Mouse (Mus musculus): ENCODE measurements at regions not wholly inside any gene's neighbourhood (a gene's known extent, or its start where the extent isn't known, plus 50 kb on each side); places are given as distances from the start of the nearest gene placed in this dataset.
A peak's percentile ranks its signal among the peaks of the same experiment; 100 is the strongest.

GRCm38 (mm10) chr13:44359344-44359743 lies 369.9 kb upstream of the Jarid2 start:
- no peak for DNase-seq
- H3K27me3 ChIP-seq (ENCODE audit: control insufficient read depth, insufficient read depth, low read length) = no peaks in the 10 kb centered on the region
- peaks cover 6% of the 10 kb centered on the region for H3K4me1 ChIP-seq (ENCODE audit: control insufficient read depth, insufficient read depth, low read length)
- H3K27ac ChIP-seq (ENCODE audit: insufficient read depth, low read length) = no peak overlapping the region
- 73% methylated on average over 7 of the region's 7 CpGs for WGBS
- no peak for TF ChIP-seq POLR2A (IDR thresholded peaks at IDR 0.05; ENCODE audit: borderline replicate concordance, insufficient read depth, low read length)
- TF ChIP-seq CTCF (IDR thresholded peaks at IDR 0.05; ENCODE audit: borderline replicate concordance, insufficient read depth, low read depth, low read length) = no peak
- no peak overlapping the region for H3K4me3 ChIP-seq (replicated peaks; ENCODE audit: insufficient read depth, low read depth, low read length)

DNA sequence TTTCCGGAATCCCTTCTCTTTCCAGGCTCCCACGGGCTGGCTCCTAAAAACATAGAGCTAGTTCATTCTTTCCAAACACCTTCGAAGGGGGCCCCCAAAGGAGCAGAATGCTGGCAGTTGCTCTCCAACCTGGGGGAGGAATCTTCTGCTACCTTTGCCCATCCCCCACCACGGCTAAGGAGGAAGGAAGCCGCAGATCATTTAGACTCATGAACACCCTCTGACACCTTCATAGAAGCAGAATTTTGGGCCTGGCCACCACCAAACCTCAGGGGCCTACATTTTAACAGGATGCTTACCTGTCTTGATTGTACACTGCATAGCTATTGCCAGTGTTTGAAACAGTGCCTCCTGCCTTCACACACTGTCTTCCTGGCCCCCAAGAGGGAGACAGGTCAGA lies 369.3 kb upstream of the Jarid2 start:
- no peak for TF ChIP-seq POLR2A (IDR thresholded peaks at IDR 0.05; ENCODE audit: borderline replicate concordance, insufficient read depth, low read length)
- no peak for TF ChIP-seq CTCF (IDR thresholded peaks at IDR 0.05; ENCODE audit: borderline replicate concordance, insufficient read depth, low read depth, low read length)
- no peak overlapping the region for H3K27ac ChIP-seq (ENCODE audit: insufficient read depth, low read length)
- no peaks in the 10 kb centered on the region for H3K27me3 ChIP-seq (ENCODE audit: control insufficient read depth, insufficient read depth, low read length)
- WGBS = 92% methylated on average over 5 of the region's 5 CpGs
- DNase-seq = no peak
- H3K4me3 ChIP-seq (replicated peaks; ENCODE audit: insufficient read depth, low read depth, low read length) = no peak overlapping the region
- H3K4me1 ChIP-seq (ENCODE audit: control insufficient read depth, insufficient read depth, low read length) = peaks cover 4% of the 10 kb centered on the region

GRCm38 (mm10) chr13:44360725-44361290 lies 368.5 kb upstream of the Jarid2 start:
- TF ChIP-seq POLR2A (IDR thresholded peaks at IDR 0.05; ENCODE audit: borderline replicate concordance, insufficient read depth, low read length) (no peak), CTCF (IDR thresholded peaks at IDR 0.05; ENCODE audit: borderline replicate concordance, insufficient read depth, low read depth, low read length) (no peak)
- peak; percentile 19 to 22 for DNase-seq
- WGBS = 34% methylated on average over 15 of the region's 15 CpGs

DNA sequence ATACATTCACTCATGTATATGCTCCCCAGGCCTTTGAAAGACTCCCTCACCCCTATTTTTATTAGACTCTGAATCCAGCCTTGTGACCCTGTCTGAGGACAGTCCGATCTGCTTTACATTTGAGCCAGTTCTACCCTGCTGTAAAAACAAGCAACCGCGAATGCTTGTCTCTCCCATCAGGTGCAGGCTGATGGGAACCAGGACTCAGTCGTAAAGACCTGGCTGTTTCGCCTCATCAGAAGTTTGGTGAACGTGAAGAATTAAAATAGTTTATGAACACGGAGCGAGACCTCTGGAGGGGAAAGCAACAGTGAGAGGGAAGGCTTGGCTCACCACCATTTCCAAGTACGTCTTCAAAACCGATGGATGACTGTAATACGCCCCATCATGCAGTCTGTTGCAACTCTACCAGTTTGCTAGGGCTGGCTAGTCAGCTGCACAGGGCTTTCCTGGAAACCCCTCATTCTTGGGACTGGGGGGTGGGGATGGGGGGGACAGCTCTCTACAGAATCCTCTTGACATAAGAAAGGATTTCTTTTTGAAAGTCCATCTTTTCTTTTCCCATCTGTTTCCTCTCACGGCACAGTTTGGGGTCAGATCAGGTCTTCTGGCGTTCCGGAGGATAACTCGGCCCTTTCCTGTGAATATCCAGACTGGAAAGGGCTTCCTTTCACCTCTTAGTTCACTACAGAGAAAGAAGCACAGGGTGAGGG lies 366.8 kb upstream of the Jarid2 start:
- H3K4me1 ChIP-seq (ENCODE audit: control insufficient read depth, insufficient read depth, low read length) = peaks cover 3% of the 10 kb centered on the region
- no peak overlapping the region for H3K4me3 ChIP-seq (replicated peaks; ENCODE audit: insufficient read depth, low read depth, low read length)
- H3K27ac ChIP-seq (ENCODE audit: insufficient read depth, low read length) = no peak overlapping the region
- no peaks in the 10 kb centered on the region for H3K27me3 ChIP-seq (ENCODE audit: control insufficient read depth, insufficient read depth, low read length)
- no peak for DNase-seq
- WGBS = 78% methylated on average over 15 of the region's 15 CpGs
- no peak for TF ChIP-seq CTCF (IDR thresholded peaks at IDR 0.05; ENCODE audit: borderline replicate concordance, insufficient read depth, low read depth, low read length)
- TF ChIP-seq POLR2A (IDR thresholded peaks at IDR 0.05; ENCODE audit: borderline replicate concordance, insufficient read depth, low read length) = no peak

More at GRCm38 (mm10) chr13:44360725-44361290, 368.5 kb upstream of the Jarid2 start:
- H3K27ac ChIP-seq (ENCODE audit: insufficient read depth, low read length) = no peak overlapping the region
- no peak overlapping the region for H3K4me3 ChIP-seq (replicated peaks; ENCODE audit: insufficient read depth, low read depth, low read length)
- no peaks in the 10 kb centered on the region for H3K27me3 ChIP-seq (ENCODE audit: control insufficient read depth, insufficient read depth, low read length)
- H3K4me1 ChIP-seq (ENCODE audit: control insufficient read depth, insufficient read depth, low read length) = peaks cover 3% of the 10 kb centered on the region

DNA sequence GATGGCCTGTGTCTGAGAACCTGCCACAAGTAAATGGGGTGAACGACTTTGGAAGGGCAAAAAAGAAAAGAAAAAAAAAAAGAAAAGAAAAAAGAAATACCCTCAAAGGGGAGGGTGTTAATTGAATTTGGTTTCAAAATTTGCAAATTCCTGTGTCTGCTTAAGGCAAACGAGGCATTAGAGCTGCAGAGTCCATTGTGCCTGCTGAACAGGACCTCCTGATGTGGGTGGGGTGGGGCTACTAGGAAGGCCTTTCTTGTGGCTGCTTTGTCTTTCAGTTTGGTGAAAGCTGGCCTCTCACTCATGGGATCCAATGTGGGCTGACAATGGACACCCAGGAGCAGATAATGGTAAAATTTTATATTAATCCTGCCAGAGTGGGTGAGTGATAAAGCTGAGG lies 366.3 kb upstream of the Jarid2 start:
- no peak overlapping the region for H3K27ac ChIP-seq (ENCODE audit: insufficient read depth, low read length)
- no peak for TF ChIP-seq CTCF (IDR thresholded peaks at IDR 0.05; ENCODE audit: borderline replicate concordance, insufficient read depth, low read depth, low read length)
- TF ChIP-seq POLR2A (IDR thresholded peaks at IDR 0.05; ENCODE audit: borderline replicate concordance, insufficient read depth, low read length) = no peak
- 63% methylated on average over 2 of the region's 2 CpGs for WGBS

GRCm38 (mm10) chr13:44369301-44369700 lies 360.0 kb upstream of the Jarid2 start:
- H3K27ac ChIP-seq (ENCODE audit: insufficient read depth, low read length) = no peak overlapping the region
- H3K4me3 ChIP-seq (replicated peaks; ENCODE audit: insufficient read depth, low read depth, low read length) = no peak overlapping the region
- 73% methylated on average over 7 of the region's 7 CpGs for WGBS
- TF ChIP-seq CTCF (IDR thresholded peaks at IDR 0.05; ENCODE audit: borderline replicate concordance, insufficient read depth, low read depth, low read length) = no peak
- no peak for DNase-seq
- no peaks in the 10 kb centered on the region for H3K27me3 ChIP-seq (ENCODE audit: control insufficient read depth, insufficient read depth, low read length)
- no peaks in the 10 kb centered on the region; the same call in 1 of the 2 replicates for H3K4me1 ChIP-seq (ENCODE audit: control insufficient read depth, insufficient read depth, low read length)

More for the DNA sequence above, 366.3 kb upstream of the Jarid2 start:
- H3K4me3 ChIP-seq (replicated peaks; ENCODE audit: insufficient read depth, low read depth, low read length) = no peak overlapping the region
- DNase-seq = no peak
- no peaks in the 10 kb centered on the region for H3K27me3 ChIP-seq (ENCODE audit: control insufficient read depth, insufficient read depth, low read length)
- peaks cover 3% of the 10 kb centered on the region for H3K4me1 ChIP-seq (ENCODE audit: control insufficient read depth, insufficient read depth, low read length)

- TF ChIP-seq CTCF (IDR thresholded peaks at IDR 0.05; ENCODE audit: borderline replicate concordance, insufficient read depth, low read depth, low read length) (no peak), POLR2A (IDR thresholded peaks at IDR 0.05; ENCODE audit: borderline replicate concordance, insufficient read depth, low read length) (no peak)
- Histone ChIP-seq H3K4me3 (replicated peaks; ENCODE audit: insufficient read depth, low read depth, low read length) (no peak overlapping the region), H3K4me1 (ENCODE audit: control insufficient read depth, insufficient read depth, low read length) (no peaks in the 10 kb centered on the region; the same call in 1 of the 2 replicates), H3K27ac (ENCODE audit: insufficient read depth, low read length) (no peak overlapping the region), H3K27me3 (ENCODE audit: control insufficient read depth, insufficient read depth, low read length) (no peaks in the 10 kb centered on the region)
- no peak for DNase-seq
- WGBS = 83% methylated on average over 6 of the region's 6 CpGs
These were observed 356.9 kb upstream of the Jarid2 start for GRCm38 (mm10) chr13:44372361-44372877.

All from cerebellum, adult 2 months (tissue).